Mouse (Mus musculus) hindbrain, embryonic 12.5 days (tissue): ENCODE measurements around the gene Pgm2. TPM values are rescaled to one million over a fixed set of nuclear protein-coding genes. Genes with fewer than 3 reads are reported as not detected.

Experiments
- ATAC-seq: fragments of 200-750 bp; cut with Nextera tagmentation; 2 replicates; pipeline ENCODE4 v1.8.0; 2017; ENCODE audit warnings: moderate TSS enrichment; ENCODE audit not compliant: low FRiP score
- H3K27ac ChIP-seq: fragments of 300-500 bp; sonication (generic); 2 replicates; pipeline ENCODE4 v1.5.1; 2016; ENCODE audit warnings: mild to moderate bottlenecking
- H3K27me3 ChIP-seq: fragments of 300-500 bp; sonication (generic); 2 replicates; pipeline ENCODE4 v1.6.1; 2016; ENCODE audit warnings: mild to moderate bottlenecking
- H3K36me3 ChIP-seq: fragments of 300-500 bp; sonication (generic); 2 replicates; pipeline ENCODE4 v1.6.1; 2016; ENCODE audit warnings: mild to moderate bottlenecking
- H3K4me1 ChIP-seq: fragments of 300-500 bp; sonication (generic); 2 replicates; pipeline ENCODE4 v1.6.1; 2016
- H3K4me2 ChIP-seq: fragments of 300-500 bp; sonication (generic); replicated peaks from 2 replicates; pipeline ENCODE4 v1.6.1; 2016; ENCODE audit warnings: mild to moderate bottlenecking
- H3K4me3 ChIP-seq: fragments of 300-500 bp; sonication (generic); 2 replicates; pipeline ENCODE4 v1.5.1; 2016; ENCODE audit warnings: mild to moderate bottlenecking
- H3K9ac ChIP-seq: fragments of 300-500 bp; sonication (generic); 2 replicates; pipeline ENCODE4 v1.6.1; 2016; ENCODE audit warnings: mild to moderate bottlenecking, moderate library complexity
- H3K9me3 ChIP-seq: fragments of 300-500 bp; sonication (generic); replicated peaks from 2 replicates; pipeline ENCODE4 v1.6.1; 2016; ENCODE audit warnings: mild to moderate bottlenecking
- WGBS: fragments of 180-500 bp; shearing (Covaris S2); methylation state at CpG from one replicate; pipeline ENCODE4 v1.1.7; 2016; 5-methylcytosine and 5-hydroxymethylcytosine counted together
- polyA plus RNA-seq: library from polyadenylated mRNA; unstranded; fragments of >200 nt; fragmentation: Nextera tagmentation; extraction: Ambion mirVana; gene quantifications from 2 replicates; pipeline ENCODE4 v1.2.1, GENCODE M21; 2016

The Pgm2 gene
- polyA plus RNA-seq, 1 experiment from 2014 or later: 29.4 TPM

GRCm38 (mm10) chr5:64112360-64112759, 19.6 kb downstream of the Pgm2 start:
- Histone ChIP-seq H3K27me3 (no peaks in the 10 kb centered on the region), H3K4me1 (no peaks in the 10 kb centered on the region), H3K4me2 (no peak overlapping the region), H3K27ac (no peak overlapping the region), H3K36me3 (peaks cover 70% of the 10 kb centered on the region), H3K4me3 (no peak overlapping the region), H3K9ac (no peak overlapping the region), H3K9me3 (peaks cover 13% of the 10 kb centered on the region)
- no peak for ATAC-seq
- WGBS: 91% methylated on average over 3 of the region's 3 CpGs

DNA sequence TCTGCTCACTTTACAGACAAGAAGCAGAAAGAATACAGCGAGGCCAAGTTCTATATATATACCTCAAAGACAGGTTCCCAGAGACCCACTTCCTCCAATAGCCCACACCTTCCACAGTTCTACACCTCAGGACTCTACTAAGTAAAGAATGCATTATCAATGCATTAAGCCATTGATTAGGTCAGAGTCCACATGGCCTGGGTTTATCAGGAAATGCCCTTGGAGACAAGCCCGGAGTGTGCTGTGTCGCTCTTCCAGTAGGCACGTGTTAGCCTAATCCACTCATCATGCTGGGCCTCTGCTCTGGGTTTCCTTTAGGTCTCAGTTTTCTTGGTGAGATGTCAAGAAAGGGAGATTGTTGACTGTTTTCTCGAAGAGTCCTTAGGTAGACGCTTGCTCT, 21.5 kb downstream of the Pgm2 start:
- H3K9me3 ChIP-seq: peaks cover 13% of the 10 kb centered on the region
- H3K36me3 ChIP-seq: peaks cover 59% of the 10 kb centered on the region
- no peak overlapping the region for H3K27ac ChIP-seq
- no peak overlapping the region for H3K4me3 ChIP-seq
- ATAC-seq: no peak
- no peak overlapping the region for H3K9ac ChIP-seq
- WGBS: 94% methylated on average over 6 of the region's 6 CpGs
- no peaks in the 10 kb centered on the region for H3K4me1 ChIP-seq
- H3K27me3 ChIP-seq: no peaks in the 10 kb centered on the region
- H3K4me2 ChIP-seq: no peak overlapping the region

- WGBS: 67% methylated on average over 1 of the region's 1 CpGs
- no peak for ATAC-seq
- H3K4me3 ChIP-seq: no peak overlapping the region
- H3K27ac ChIP-seq: no peak overlapping the region
- no peak overlapping the region for H3K4me2 ChIP-seq
- H3K9me3 ChIP-seq: peaks cover 13% of the 10 kb centered on the region
- H3K9ac ChIP-seq: no peak overlapping the region
- no peaks in the 10 kb centered on the region for H3K4me1 ChIP-seq
- peaks cover 44% of the 10 kb centered on the region for H3K36me3 ChIP-seq
- H3K27me3 ChIP-seq: no peaks in the 10 kb centered on the region
Observed at GRCm38 (mm10) chr5:64117191-64117590, 24.4 kb downstream of the Pgm2 start.

- Histone ChIP-seq H3K4me3 (no peak overlapping the region), H3K27me3 (no peaks in the 10 kb centered on the region), H3K27ac (no peak overlapping the region), H3K9ac (no peak overlapping the region), H3K9me3 (no peaks in the 10 kb centered on the region), H3K36me3 (peaks cover 17% of the 10 kb centered on the region; the same call in 1 of the 2 replicates), H3K4me2 (no peak overlapping the region), H3K4me1 (no peaks in the 10 kb centered on the region)
- ATAC-seq: no peak
- 76% methylated on average over 5 of the region's 5 CpGs for WGBS
Observed at GRCm38 (mm10) chr5:64125783-64126182, 33.0 kb downstream of the Pgm2 start.

DNA sequence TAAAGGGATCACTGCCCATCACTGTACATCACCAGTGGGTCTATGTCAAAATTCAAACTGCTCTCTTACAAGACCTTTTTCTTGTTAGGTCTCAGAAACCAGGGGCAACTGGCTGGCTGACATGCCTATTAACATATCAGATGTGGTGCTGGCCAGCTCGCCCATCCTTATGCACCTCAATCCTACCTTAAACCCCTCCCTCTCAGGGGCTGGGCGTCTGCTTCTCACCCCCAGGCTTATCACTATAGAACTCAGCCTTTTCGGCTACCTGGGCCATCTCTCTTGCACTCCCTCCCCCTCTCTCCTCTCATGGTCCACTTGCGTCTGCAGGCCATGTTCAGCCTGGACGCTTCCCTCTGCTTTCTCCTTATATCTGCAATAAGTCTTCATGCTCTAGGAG, 38.8 kb downstream of the Pgm2 start:
- WGBS: 79% methylated on average over 5 of the region's 5 CpGs
- Histone ChIP-seq H3K27ac (no peak overlapping the region), H3K4me2 (no peak overlapping the region), H3K27me3 (no peaks in the 10 kb centered on the region), H3K36me3 (peaks cover 11% of the 10 kb centered on the region; the same call in 1 of the 2 replicates), H3K9ac (no peak overlapping the region), H3K9me3 (no peaks in the 10 kb centered on the region), H3K4me1 (no peaks in the 10 kb centered on the region), H3K4me3 (no peak overlapping the region)
- no peak for ATAC-seq

DNA sequence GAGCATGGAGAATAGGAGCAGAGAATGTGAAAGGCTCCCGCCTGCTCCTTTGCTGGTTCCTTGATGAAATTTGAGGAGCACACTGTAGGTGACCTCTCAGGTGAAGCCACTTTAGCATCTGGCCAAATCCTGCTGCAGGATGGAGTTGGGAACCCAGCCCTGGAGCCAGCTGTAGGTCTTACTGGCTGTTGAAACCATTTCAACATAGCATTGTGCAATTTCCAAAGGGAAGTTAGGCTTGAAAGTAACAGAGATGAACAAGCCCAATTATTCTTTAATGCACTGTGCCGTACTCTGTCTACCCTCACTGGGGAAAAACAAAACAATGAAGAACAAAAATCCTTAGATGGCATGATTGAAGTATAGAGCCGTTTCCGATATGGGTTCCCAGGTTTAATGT, 41.2 kb downstream of the Pgm2 start:
- Histone ChIP-seq H3K27me3 (no peaks in the 10 kb centered on the region), H3K4me2 (no peak overlapping the region), H3K27ac (no peak overlapping the region), H3K9ac (no peak overlapping the region), H3K4me1 (no peaks in the 10 kb centered on the region), H3K4me3 (no peak overlapping the region), H3K36me3 (peaks cover 3% of the 10 kb centered on the region; the same call in 1 of the 2 replicates), H3K9me3 (no peaks in the 10 kb centered on the region)
- ATAC-seq: no peak
- WGBS: 88% methylated on average over 4 of the region's 4 CpGs

- no peaks in the 10 kb centered on the region for H3K27me3 ChIP-seq
- no peak overlapping the region for H3K9ac ChIP-seq
- H3K27ac ChIP-seq: no peak overlapping the region
- no peak overlapping the region for H3K4me2 ChIP-seq
- ATAC-seq: no peak
- WGBS: 79% methylated on average over 5 of the region's 5 CpGs
- H3K4me1 ChIP-seq: no peaks in the 10 kb centered on the region
- no peaks in the 10 kb centered on the region for H3K36me3 ChIP-seq
- H3K9me3 ChIP-seq: no peaks in the 10 kb centered on the region
- H3K4me3 ChIP-seq: no peak overlapping the region
Observed at GRCm38 (mm10) chr5:64136325-64136724, 43.6 kb downstream of the Pgm2 start.

DNA sequence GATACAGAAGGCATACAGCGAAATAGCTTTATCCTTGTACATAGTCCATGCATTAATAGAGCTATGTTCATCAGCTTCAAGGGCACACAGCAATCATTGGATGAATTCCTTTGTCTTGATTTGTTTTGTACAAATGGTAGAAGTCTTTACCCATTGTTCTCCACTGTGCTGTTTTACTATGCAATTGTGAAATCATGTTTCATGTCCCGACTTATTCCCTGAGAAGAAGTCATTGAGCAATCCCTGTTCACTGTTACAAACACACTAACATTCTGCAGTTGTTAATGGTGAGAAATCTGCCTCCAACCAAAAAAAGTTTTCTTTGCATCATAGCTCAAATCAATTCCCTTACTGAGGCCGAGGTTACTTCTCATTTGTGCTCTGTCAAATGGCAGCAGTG, 47.5 kb downstream of the Pgm2 start:
- Histone ChIP-seq H3K9me3 (no peaks in the 10 kb centered on the region), H3K4me2 (no peak overlapping the region), H3K4me1 (no peaks in the 10 kb centered on the region), H3K4me3 (no peak overlapping the region), H3K36me3 (no peaks in the 10 kb centered on the region), H3K27ac (no peak overlapping the region), H3K27me3 (no peaks in the 10 kb centered on the region), H3K9ac (no peak overlapping the region)
- ATAC-seq: no peak
- 83% methylated on average over 3 of the region's 3 CpGs for WGBS

GRCm38 (mm10) chr5:64144315-64144714, 51.6 kb downstream of the Pgm2 start:
- Histone ChIP-seq H3K36me3 (no peaks in the 10 kb centered on the region), H3K4me2 (no peak overlapping the region), H3K27me3 (no peaks in the 10 kb centered on the region; the same call in 1 of the 2 replicates), H3K9ac (no peak overlapping the region), H3K9me3 (no peaks in the 10 kb centered on the region), H3K4me3 (no peak overlapping the region), H3K27ac (no peak overlapping the region), H3K4me1 (no peaks in the 10 kb centered on the region)
- WGBS: 81% methylated on average over 5 of the region's 5 CpGs
- no peak for ATAC-seq

DNA sequence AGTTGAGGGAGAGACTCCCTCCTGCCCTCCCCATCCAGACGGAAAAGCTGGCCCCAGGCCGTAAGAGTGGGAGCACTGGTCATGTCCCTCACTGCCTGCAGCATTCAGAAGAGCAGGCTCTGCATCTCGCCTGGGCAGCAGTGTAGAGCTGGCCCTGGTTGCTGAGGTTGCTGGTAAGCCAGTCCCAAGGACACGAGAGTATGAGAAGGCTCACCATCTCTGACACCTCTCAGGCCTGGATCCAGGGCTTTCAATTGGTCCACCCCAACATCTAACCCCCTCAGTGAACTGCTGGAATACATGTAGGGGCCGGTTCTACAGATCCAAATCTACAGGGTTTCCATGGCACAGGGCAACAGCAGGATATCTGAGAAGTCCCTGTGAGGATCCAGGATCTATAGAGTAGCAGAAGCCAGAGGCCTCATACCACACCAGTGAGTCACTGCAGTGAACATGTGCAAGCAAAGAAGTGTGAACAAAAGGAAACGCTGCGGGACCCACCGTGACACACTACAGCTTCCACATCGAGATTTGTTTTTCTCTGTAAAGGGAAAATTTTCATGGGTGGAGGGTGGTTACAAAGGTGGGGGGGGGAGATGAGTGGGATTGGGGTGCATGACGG, 53.7 kb downstream of the Pgm2 start:
- Histone ChIP-seq H3K4me1 (peaks cover 4% of the 10 kb centered on the region; the same call in 1 of the 2 replicates), H3K27ac (no peak overlapping the region), H3K36me3 (no peaks in the 10 kb centered on the region), H3K9me3 (no peaks in the 10 kb centered on the region), H3K9ac (no peak overlapping the region), H3K4me3 (no peak overlapping the region), H3K4me2 (no peak overlapping the region), H3K27me3 (peaks cover 8% of the 10 kb centered on the region; the same call in 1 of the 2 replicates)
- WGBS: 77% methylated on average over 10 of the region's 10 CpGs
- no peak for ATAC-seq

DNA sequence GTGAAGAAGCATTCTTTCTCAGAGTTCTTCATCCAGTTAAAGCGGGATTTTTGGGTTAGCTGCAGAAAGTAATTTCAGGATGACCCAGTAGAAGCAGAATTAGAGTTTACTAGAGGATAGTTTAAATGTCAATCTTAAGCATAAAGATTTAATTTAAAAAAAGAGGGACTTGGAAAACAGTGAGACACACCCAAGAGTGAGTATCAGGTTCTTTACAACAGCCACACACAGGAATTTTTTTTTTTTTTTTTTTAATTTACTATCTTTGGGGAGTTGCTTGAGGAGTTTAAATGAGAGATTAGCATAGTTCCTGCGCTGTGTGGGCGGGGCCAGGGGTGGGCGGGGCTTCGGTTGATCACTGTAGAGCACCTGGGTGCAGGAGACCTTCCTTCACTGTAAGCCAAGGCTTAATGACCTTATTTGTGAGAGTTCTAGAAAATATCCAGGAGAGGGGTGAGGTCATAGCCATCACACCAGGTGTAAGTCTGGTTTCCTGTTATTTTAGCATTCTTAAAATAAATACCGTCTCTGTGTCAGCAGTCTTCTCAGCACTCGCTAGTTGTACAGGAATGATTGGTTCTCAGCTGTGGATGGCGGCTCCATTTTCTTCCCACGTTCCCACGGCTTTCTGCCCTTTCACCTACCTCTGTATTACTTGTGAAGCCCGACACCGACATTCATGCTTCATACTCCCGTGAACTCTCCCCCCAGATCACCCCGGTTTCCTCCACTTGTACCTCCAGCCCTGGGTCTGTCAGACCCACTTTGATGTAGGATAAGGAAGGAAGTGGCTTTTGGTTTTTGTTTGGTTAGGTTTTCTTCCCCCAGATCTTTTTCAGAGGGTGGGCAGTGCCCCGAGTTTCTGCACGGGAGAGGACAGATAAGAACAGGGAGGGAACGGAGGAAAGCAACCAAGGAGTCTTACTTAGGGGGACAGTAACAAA, 56.7 kb downstream of the Pgm2 start:
- no peak overlapping the region; the same call in 1 of the 2 replicates for H3K4me2 ChIP-seq
- H3K27me3 ChIP-seq: peaks cover 8% of the 10 kb centered on the region; the same call in 1 of the 2 replicates
- no peak overlapping the region for H3K9ac ChIP-seq
- no peak overlapping the region for H3K27ac ChIP-seq
- no peaks in the 10 kb centered on the region for H3K36me3 ChIP-seq
- H3K9me3 ChIP-seq: no peaks in the 10 kb centered on the region
- no peak overlapping the region for H3K4me3 ChIP-seq
- WGBS: 29% methylated on average over 17 of the region's 17 CpGs
- no peak for ATAC-seq
- H3K4me1 ChIP-seq: peaks cover 4% of the 10 kb centered on the region; the same call in 1 of the 2 replicates

DNA sequence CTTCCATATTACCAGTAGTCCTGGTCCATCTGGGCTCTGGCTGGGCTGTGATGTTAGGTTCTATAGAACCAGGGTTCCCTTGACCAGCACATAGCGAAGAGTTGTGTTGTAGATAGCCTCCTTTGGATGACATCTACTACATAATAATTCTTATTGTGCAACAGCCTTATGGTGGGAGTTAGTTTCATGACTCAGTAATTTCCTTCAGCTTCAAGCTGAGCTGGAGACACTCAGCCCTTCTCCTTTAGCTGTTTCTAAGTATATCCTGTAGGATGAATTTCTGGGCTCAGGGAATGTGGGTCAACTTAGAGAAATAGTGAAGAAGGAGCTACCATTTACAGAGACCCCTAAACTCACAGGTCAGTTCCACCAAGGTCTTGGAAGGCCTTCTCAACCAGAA, 60.6 kb downstream of the Pgm2 start:
- H3K4me1 ChIP-seq: peaks cover 4% of the 10 kb centered on the region; the same call in 1 of the 2 replicates
- H3K9me3 ChIP-seq: no peaks in the 10 kb centered on the region
- no peak overlapping the region for H3K4me3 ChIP-seq
- no peak overlapping the region for H3K4me2 ChIP-seq
- peaks cover 20% of the 10 kb centered on the region for H3K27me3 ChIP-seq
- H3K9ac ChIP-seq: no peak overlapping the region
- no peaks in the 10 kb centered on the region for H3K36me3 ChIP-seq
- H3K27ac ChIP-seq: no peak overlapping the region
- WGBS: 92% methylated on average over 1 of the region's 1 CpGs
- no peak for ATAC-seq
